Mouse (Mus musculus): ENCODE data around the gene Srsf7. TPM values are rescaled to one million over a fixed set of nuclear protein-coding genes. Genes with fewer than 3 reads are reported as not detected.

The Srsf7 gene
- polyA plus RNA-seq, 1 experiment = 372 TPM

DNA sequence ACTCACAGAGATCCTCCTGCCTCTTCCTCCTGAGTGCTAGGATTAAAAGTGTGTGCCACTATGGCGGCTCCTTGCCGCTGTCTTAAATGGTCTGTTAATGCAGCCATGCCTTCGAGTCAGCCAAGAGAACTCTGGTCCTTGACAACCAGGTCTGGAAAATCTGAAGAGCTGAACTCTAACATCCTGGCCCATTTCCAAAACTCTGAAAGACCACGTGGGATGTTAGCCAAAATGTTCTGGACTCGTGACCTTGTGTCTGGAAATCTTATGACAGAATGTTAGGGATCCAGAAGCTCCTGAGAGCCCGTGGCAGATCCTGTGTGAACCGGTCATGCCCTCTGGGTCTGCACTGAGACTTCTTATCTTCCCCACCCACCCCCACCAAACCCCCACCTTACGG is 43.1 kb downstream of the Srsf7 start:
- Histone ChIP-seq H3K36me3 (ENCODE audit: control insufficient read depth, insufficient read depth, low read length, poor library complexity, severe bottlenecking) (no peaks in the 10 kb centered on the region), H3K4me1 (ENCODE audit: control insufficient read depth, insufficient read depth, low read length) (peaks cover 3% of the 10 kb centered on the region), H3K4me3 (ENCODE audit: low read depth, low read length) (no peak overlapping the region), H3K9me3 (replicated peaks; ENCODE audit: control insufficient read depth, insufficient read depth, low read length, poor library complexity, severe bottlenecking) (no peaks in the 10 kb centered on the region), H3K9ac (ENCODE audit: low read depth, poor library complexity, severe bottlenecking) (no peak overlapping the region), H3K27me3 (ENCODE audit: control insufficient read depth, insufficient read depth, low read length, poor library complexity, severe bottlenecking) (no peaks in the 10 kb centered on the region), H3K27ac (ENCODE audit: insufficient read depth, low read length) (no peak overlapping the region)
- TF ChIP-seq EP300 (IDR thresholded peaks at IDR 0.05; ENCODE audit: insufficient read depth, low read depth, low read length) (no peak), POLR2A (IDR thresholded peaks at IDR 0.05; ENCODE audit: insufficient read depth, low read length) (no peak), CTCF (IDR thresholded peaks at IDR 0.05; ENCODE audit: low read depth, low read length) (no peak)

- no peaks in the 10 kb centered on the region for H3K36me3 ChIP-seq (ENCODE audit: control insufficient read depth, insufficient read depth, low read length, poor library complexity, severe bottlenecking)
- H3K4me1 ChIP-seq (ENCODE audit: control insufficient read depth, insufficient read depth, low read length) = no peaks in the 10 kb centered on the region
- no peak overlapping the region for H3K4me3 ChIP-seq (ENCODE audit: low read depth, low read length)
- no peak overlapping the region for H3K9ac ChIP-seq (ENCODE audit: low read depth, poor library complexity, severe bottlenecking)
- no peaks in the 10 kb centered on the region for H3K9me3 ChIP-seq (replicated peaks; ENCODE audit: control insufficient read depth, insufficient read depth, low read length, poor library complexity, severe bottlenecking)
- no peaks in the 10 kb centered on the region for H3K27me3 ChIP-seq (ENCODE audit: control insufficient read depth, insufficient read depth, low read length, poor library complexity, severe bottlenecking)
- TF ChIP-seq POLR2A (IDR thresholded peaks at IDR 0.05; ENCODE audit: insufficient read depth, low read length) = no peak
- TF ChIP-seq EP300 (IDR thresholded peaks at IDR 0.05; ENCODE audit: insufficient read depth, low read depth, low read length) = no peak
- no peak for TF ChIP-seq CTCF (IDR thresholded peaks at IDR 0.05; ENCODE audit: low read depth, low read length)
- H3K27ac ChIP-seq (ENCODE audit: insufficient read depth, low read length) = no peak overlapping the region
Measured at GRCm38 (mm10) chr17:80160454-80160853, 46.7 kb downstream of the Srsf7 start.

- TF ChIP-seq EP300 (IDR thresholded peaks at IDR 0.05; ENCODE audit: insufficient read depth, low read depth, low read length) = no peak
- TF ChIP-seq CTCF (IDR thresholded peaks at IDR 0.05; ENCODE audit: low read depth, low read length) = no peak
- TF ChIP-seq POLR2A (IDR thresholded peaks at IDR 0.05; ENCODE audit: insufficient read depth, low read length) = no peak
- H3K4me1 ChIP-seq (ENCODE audit: control insufficient read depth, insufficient read depth, low read length) = no peaks in the 10 kb centered on the region
- H3K4me3 ChIP-seq (ENCODE audit: low read depth, low read length) = no peak overlapping the region
- H3K9ac ChIP-seq (ENCODE audit: low read depth, poor library complexity, severe bottlenecking) = no peak overlapping the region
- no peaks in the 10 kb centered on the region for H3K36me3 ChIP-seq (ENCODE audit: control insufficient read depth, insufficient read depth, low read length, poor library complexity, severe bottlenecking)
- no peaks in the 10 kb centered on the region for H3K27me3 ChIP-seq (ENCODE audit: control insufficient read depth, insufficient read depth, low read length, poor library complexity, severe bottlenecking)
- no peaks in the 10 kb centered on the region for H3K9me3 ChIP-seq (replicated peaks; ENCODE audit: control insufficient read depth, insufficient read depth, low read length, poor library complexity, severe bottlenecking)
- no peak overlapping the region for H3K27ac ChIP-seq (ENCODE audit: insufficient read depth, low read length)
Measured at GRCm38 (mm10) chr17:80157489-80157888, 49.6 kb downstream of the Srsf7 start.

DNA sequence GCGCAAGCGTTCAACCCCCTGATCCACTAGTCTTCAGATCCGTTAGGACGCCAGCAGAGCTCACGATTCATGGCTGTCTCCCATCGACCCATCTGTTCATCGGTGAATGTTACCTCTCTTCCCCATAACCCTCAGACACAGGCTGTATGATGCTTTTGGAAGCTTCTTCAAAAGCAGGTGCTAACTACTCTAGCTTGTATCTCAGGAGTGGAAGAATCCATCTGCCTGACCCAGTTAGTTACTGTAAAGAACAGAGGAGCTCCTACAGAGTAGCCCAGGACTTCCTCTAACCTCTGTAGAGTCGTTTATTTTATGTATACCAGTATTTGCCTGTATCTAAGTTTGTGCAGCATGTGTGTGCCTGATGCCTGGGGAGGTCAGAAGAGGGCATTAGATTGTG is 50.2 kb downstream of the Srsf7 start:
- H3K4me1 ChIP-seq (ENCODE audit: control insufficient read depth, insufficient read depth, low read length) = no peaks in the 10 kb centered on the region
- H3K4me3 ChIP-seq (ENCODE audit: low read depth, low read length) = no peak overlapping the region
- H3K27me3 ChIP-seq (ENCODE audit: control insufficient read depth, insufficient read depth, low read length, poor library complexity, severe bottlenecking) = no peaks in the 10 kb centered on the region
- H3K36me3 ChIP-seq (ENCODE audit: control insufficient read depth, insufficient read depth, low read length, poor library complexity, severe bottlenecking) = no peaks in the 10 kb centered on the region
- no peak overlapping the region for H3K27ac ChIP-seq (ENCODE audit: insufficient read depth, low read length)
- no peak for TF ChIP-seq CTCF (IDR thresholded peaks at IDR 0.05; ENCODE audit: low read depth, low read length)
- no peak for TF ChIP-seq POLR2A (IDR thresholded peaks at IDR 0.05; ENCODE audit: insufficient read depth, low read length)
- no peak for TF ChIP-seq EP300 (IDR thresholded peaks at IDR 0.05; ENCODE audit: insufficient read depth, low read depth, low read length)
- H3K9me3 ChIP-seq (replicated peaks; ENCODE audit: control insufficient read depth, insufficient read depth, low read length, poor library complexity, severe bottlenecking) = no peaks in the 10 kb centered on the region
- H3K9ac ChIP-seq (ENCODE audit: low read depth, poor library complexity, severe bottlenecking) = no peak overlapping the region

DNA sequence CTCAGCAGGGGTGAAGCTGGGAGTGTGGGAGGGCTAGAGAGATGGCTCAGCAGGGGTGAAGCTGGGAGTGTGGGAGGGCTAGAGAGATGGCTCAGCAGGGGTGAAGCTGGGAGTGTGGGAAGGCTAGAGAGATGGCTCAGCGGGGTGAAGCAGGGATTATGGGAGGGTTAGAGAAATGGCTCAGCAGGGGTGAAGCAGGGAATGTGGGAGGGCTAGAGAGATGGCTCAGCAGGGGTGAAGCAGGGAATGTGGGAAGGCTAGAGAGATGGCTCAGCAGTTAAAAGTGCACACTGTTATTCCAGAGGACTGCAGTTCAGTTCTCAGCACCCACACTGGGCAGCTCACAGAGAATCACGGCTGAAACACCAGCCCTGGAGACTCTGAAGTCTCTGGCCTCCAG is 53.5 kb downstream of the Srsf7 start:
- Histone ChIP-seq H3K36me3 (ENCODE audit: control insufficient read depth, insufficient read depth, low read length, poor library complexity, severe bottlenecking) (no peaks in the 10 kb centered on the region), H3K4me1 (ENCODE audit: control insufficient read depth, insufficient read depth, low read length) (no peaks in the 10 kb centered on the region), H3K27ac (ENCODE audit: insufficient read depth, low read length) (no peak overlapping the region), H3K9me3 (replicated peaks; ENCODE audit: control insufficient read depth, insufficient read depth, low read length, poor library complexity, severe bottlenecking) (no peaks in the 10 kb centered on the region), H3K4me3 (ENCODE audit: low read depth, low read length) (no peak overlapping the region), H3K27me3 (ENCODE audit: control insufficient read depth, insufficient read depth, low read length, poor library complexity, severe bottlenecking) (no peaks in the 10 kb centered on the region), H3K9ac (ENCODE audit: low read depth, poor library complexity, severe bottlenecking) (no peak overlapping the region)
- TF ChIP-seq EP300 (IDR thresholded peaks at IDR 0.05; ENCODE audit: insufficient read depth, low read depth, low read length) = 0 out of 2 replicates have a peak, but pooled peaks have one; percentile 18
- no peak for TF ChIP-seq POLR2A (IDR thresholded peaks at IDR 0.05; ENCODE audit: insufficient read depth, low read length)

DNA sequence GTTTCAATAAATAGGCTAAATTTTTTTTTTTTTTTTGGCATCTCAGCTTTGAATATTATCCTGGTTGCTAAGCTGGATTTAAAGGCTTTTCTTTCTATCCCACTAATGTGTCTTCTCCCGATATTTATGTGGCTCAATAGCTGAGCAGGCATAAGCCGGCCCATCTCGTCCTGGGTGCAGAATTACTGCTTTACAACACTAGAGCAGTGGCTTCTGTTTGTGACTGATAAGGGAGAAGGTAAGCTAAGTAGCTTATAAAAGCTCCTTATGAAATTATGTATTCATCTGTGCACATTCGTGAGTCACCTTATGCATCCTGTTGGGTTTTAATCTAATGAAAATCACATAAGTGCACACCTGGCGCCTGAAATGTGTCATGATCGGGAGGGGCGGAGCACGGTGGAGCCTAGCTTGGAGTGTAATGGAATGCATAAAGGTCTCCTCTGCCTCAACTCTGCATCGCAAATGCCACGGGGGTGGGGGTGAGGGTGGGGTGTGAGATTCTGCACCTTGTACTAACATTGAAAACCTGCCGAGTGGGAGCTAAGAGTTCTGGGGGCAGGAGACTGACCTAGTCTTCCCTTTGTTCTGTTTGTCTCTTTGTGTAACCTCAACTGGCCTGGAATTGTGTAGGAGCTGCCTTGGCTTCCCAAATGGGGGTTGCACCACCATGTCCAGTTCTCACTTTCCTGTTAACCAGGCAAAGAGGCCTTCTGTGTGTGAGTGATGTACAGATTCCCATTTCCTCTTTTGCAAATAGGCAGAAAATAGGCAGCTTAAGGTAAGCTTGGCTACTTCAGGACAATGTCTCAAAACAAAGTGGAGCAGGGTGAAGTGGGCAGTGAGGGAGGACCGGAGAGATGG is 54.1 kb downstream of the Srsf7 start:
- Histone ChIP-seq H3K4me1 (ENCODE audit: control insufficient read depth, insufficient read depth, low read length) (no peaks in the 10 kb centered on the region), H3K9ac (ENCODE audit: low read depth, poor library complexity, severe bottlenecking) (no peak overlapping the region), H3K9me3 (replicated peaks; ENCODE audit: control insufficient read depth, insufficient read depth, low read length, poor library complexity, severe bottlenecking) (no peaks in the 10 kb centered on the region), H3K4me3 (ENCODE audit: low read depth, low read length) (no peak overlapping the region), H3K27ac (ENCODE audit: insufficient read depth, low read length) (no peak overlapping the region), H3K27me3 (ENCODE audit: control insufficient read depth, insufficient read depth, low read length, poor library complexity, severe bottlenecking) (no peaks in the 10 kb centered on the region), H3K36me3 (ENCODE audit: control insufficient read depth, insufficient read depth, low read length, poor library complexity, severe bottlenecking) (no peaks in the 10 kb centered on the region)
- TF ChIP-seq EP300 (IDR thresholded peaks at IDR 0.05; ENCODE audit: insufficient read depth, low read depth, low read length) (no peak), POLR2A (IDR thresholded peaks at IDR 0.05; ENCODE audit: insufficient read depth, low read length) (no peak), CTCF (IDR thresholded peaks at IDR 0.05; ENCODE audit: low read depth, low read length) (no peak)

Data from ES-Bruce4 (cell line).